Mouse (Mus musculus) left cerebral cortex, adult 2 months (tissue): Measurements from ENCODE around the gene Ifne. TPM values are rescaled to one million over a fixed set of nuclear protein-coding genes. Genes with fewer than 3 reads are reported as not detected.
"Not testable (repeated sequence)": the region's sequence is repeated elsewhere in the genome, so short reads cannot be mapped to it uniquely, and the experiment has no call there.

Source experiments
- DNase-seq, 2 experiments: peaks; one replicate each; pipeline ENCODE4 v3.0.0; 2021 to 2022; ENCODE audit warnings: low spot score in 2 of 2, mixed read lengths in 1 of 2; ENCODE audit errors: extremely low spot score in 1 of 2
- H3K27ac ChIP-seq: fragments of 200-600 bp; 2 replicates; pipeline ENCODE4 v1.8.1; 2022
- H3K4me3 ChIP-seq: fragments of 200-600 bp; 2 replicates; pipeline ENCODE4 v1.8.1; 2022
- CTCF ChIP-seq: fragments of 200-600 bp; IDR thresholded peaks from 2 replicates; pipeline ENCODE4 v1.8.1; 2022; ENCODE audit warnings: antibody characterized with exemption, mild to moderate bottlenecking, moderate library complexity
- intact Hi-C: fragments of 180-260 bp; cut with DNase I; formaldehyde crosslinking; loops from one replicate; pipeline ENCODE4 v1.15.1; 2025
- microRNA-seq, 2 experiments: library from miRNA; unstranded; fragments of <30 nt; microRNA quantifications; one replicate each; pipeline ENCODE4 v1.2.0; 2021
- total RNA-seq, 2 experiments: library from RNA; stranded (reverse); gene quantifications; 2 replicates each; pipeline ENCODE4 v1.2.3; 2021

Gene Ifne
- total RNA-seq, 2 experiments from 2014 or later, result not detected

GRCm38 (mm10) chr4:88865011-88865569 is 14.9 kb downstream of the Ifne start:
- no peak for DNase-seq
- Histone ChIP-seq H3K4me3 (no peak overlapping the region), H3K27ac (no peak overlapping the region)
- no peak for TF ChIP-seq CTCF
- intact Hi-C loops, result loop anchor here (5.0 kb wide), 1 partner anchor 662 kb away; no protein-coding TSS in a partner anchor

- no peak overlapping the region for H3K4me3 ChIP-seq
- intact Hi-C loops, result no loop called here
- no peak overlapping the region for H3K27ac ChIP-seq
- TF ChIP-seq CTCF, result no peak
- no peak for DNase-seq
Measured at GRCm38 (mm10) chr4:88864599-88864998, 15.4 kb downstream of the Ifne start.

DNA sequence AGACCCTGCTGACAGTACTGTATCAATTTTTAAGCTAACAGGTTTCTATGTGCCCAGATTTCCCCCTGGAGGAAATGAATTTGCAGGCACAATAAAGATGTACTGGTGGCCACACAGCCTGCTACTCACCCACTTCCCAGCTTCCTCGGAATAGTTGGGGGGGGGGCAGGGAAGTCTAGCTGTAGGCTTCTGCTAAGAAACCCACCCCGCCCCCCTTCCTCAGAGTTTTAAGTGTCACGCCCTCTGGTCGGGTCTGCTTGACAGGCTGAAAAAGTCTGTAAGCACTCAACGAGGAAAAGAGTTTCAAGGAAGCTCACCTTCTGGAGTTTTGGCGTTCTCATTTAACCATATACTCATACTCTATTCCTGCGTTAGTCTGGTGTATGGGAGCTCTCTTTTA is 16.7 kb downstream of the Ifne start:
- H3K4me3 ChIP-seq, result no peak overlapping the region
- no peak for TF ChIP-seq CTCF
- no peak for DNase-seq
- H3K27ac ChIP-seq, result no peak overlapping the region
- intact Hi-C loops, result no loop called here

DNA sequence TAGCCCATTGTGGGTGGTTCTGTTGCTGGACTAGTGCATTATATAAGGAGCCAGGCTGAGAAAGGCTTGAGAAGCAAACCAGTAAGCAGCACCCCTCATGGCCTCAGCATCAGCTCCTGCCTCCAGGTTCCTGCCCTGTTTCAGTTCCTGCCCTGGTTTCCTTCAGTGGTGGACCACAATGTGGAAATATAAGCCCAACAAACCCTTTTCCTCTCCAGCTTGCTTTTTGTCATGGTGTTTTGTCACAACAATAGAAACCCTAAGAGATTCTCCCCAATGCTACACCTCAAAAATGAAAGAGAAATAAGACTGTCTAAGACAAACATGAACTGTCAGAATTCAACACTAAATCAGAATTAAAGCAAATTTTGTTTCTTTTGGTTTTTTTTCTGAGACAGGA is 20.8 kb downstream of the Ifne start:
- intact Hi-C loops, result no loop called here

GRCm38 (mm10) chr4:88851026-88851763 is 28.8 kb downstream of the Ifne start:
- no peak overlapping the region for H3K4me3 ChIP-seq
- TF ChIP-seq CTCF, result no peak
- no peak overlapping the region for H3K27ac ChIP-seq
- intact Hi-C loops, result no loop called here
- no peak for DNase-seq

More for the DNA sequence above, 20.8 kb downstream of the Ifne start:
- Histone ChIP-seq H3K4me3 (no peak overlapping the region), H3K27ac (no peak overlapping the region)
- no peak for TF ChIP-seq CTCF
- DNase-seq, result no peak

- TF ChIP-seq CTCF, result no peak
- Histone ChIP-seq H3K27ac (no peak within 1 kb of the TSS), H3K4me3 (no peak within 1 kb of the TSS)
- DNase-seq, result no peak
- intact Hi-C loops, result no loop called here
Measured at GRCm38 (mm10) chr4:88849698-88850097, 30.3 kb downstream of the Ifne start, which contains the start of gene Ifna1. Gene Ifna1, plus strand, starts transcription at chr4:88850087.

- peak; percentile 51 for TF ChIP-seq CTCF
- Histone ChIP-seq H3K4me3 (no peak overlapping the region), H3K27ac (no peak overlapping the region)
- intact Hi-C loops, result no loop called here
- DNase-seq, result no peak
Measured at GRCm38 (mm10) chr4:88845334-88845733, 34.7 kb downstream of the Ifne start.

- H3K4me3 ChIP-seq, result no peak within 1 kb of the TSS
- H3K27ac ChIP-seq, result no peak within 1 kb of the TSS
- intact Hi-C loops, result no loop called here
- no peak for DNase-seq
- TF ChIP-seq CTCF, result no peak
Measured at GRCm38 (mm10) chr4:88841438-88841911, 38.5 kb downstream of the Ifne start, which contains the start of gene Ifna4. Gene Ifna4, plus strand, starts transcription at chr4:88841861.

- H3K27ac ChIP-seq, result no peak overlapping the region
Measured at GRCm38 (mm10) chr4:88840058-88840457, 39.9 kb downstream of the Ifne start.

DNA sequence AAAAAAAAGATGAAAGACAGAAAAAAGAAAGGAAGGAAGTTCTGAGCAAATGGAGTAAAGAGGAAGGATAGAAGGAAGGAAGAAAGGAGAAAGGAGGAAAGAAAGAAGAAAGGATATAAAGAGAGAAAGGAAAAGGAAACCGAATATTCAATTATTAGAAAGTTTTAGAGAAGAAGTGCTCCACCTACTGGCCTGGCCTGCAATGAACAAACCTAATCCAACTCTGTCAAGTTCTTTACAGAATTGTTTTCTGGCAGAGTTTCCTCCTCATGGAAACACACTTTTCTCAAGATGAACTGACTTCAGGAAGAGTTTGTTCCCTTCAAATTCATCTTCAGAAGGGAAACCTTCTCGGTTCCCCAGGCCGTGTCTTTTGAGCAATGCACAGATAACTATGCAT is 41.2 kb downstream of the Ifne start:
- Histone ChIP-seq H3K4me3 (no peak overlapping the region), H3K27ac (no peak overlapping the region)
- peak; percentile 77 for TF ChIP-seq CTCF
- no peak for DNase-seq
- intact Hi-C loops, result no loop called here

More at GRCm38 (mm10) chr4:88840058-88840457, 39.9 kb downstream of the Ifne start:
- no peak overlapping the region for H3K4me3 ChIP-seq
- TF ChIP-seq CTCF, result no peak
- intact Hi-C loops, result no loop called here
- DNase-seq, result no peak

DNA sequence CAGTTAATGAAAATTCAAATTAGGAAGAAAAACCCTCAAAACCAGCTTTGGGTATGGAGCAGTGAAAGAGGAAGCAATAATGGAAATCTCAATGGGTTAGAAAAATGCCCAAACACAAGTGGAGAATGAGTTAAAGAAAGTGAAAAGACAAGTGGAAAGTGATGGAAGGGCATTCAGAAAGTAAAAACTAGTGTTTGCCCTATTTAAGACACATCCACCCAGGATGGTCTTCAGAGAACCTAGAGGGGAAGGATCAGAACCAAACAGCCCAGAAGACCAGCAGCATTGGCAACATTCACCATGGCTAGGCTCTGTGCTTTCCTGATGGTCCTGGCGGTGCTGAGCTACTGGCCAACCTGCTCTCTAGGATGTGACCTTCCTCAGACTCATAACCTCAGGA is 44.8 kb downstream of the Ifne start, which contains the start of gene Ifna5:
Gene Ifna5 (plus strand): TSS at position 301 of the 400 bp plus-strand sequence.
- H3K4me3 ChIP-seq, DNase-seq, intact Hi-C loops, H3K27ac ChIP-seq: not testable (repeated sequence)

- TF ChIP-seq CTCF, result peak; percentile 81
- peak; percentile 20 to 36 for DNase-seq
- no peak overlapping the region for H3K4me3 ChIP-seq
- no peak overlapping the region for H3K27ac ChIP-seq
- intact Hi-C loops, result no loop called here
Measured at GRCm38 (mm10) chr4:88830523-88830922, 49.5 kb downstream of the Ifne start.

Small RNAs within 50 kb of the gene (microRNA-seq; reads per million reads assigned to microRNA genes)
- 184 to 1,953 reads per million in 2 experiments for gene Mir31

Other genes with a start within 250 kb of the Ifne start
- not detected for gene C87499, start 245.8 kb downstream of the Ifne start, total RNA-seq
- not detected for gene Ifna13, start 235.7 kb downstream of the Ifne start, total RNA-seq
- not detected for gene Ifna16, start 203.3 kb downstream of the Ifne start, total RNA-seq
- gene Ifna2, start 196.3 kb downstream of the Ifne start, total RNA-seq, result not detected
- gene Ifnab, start 188.8 kb downstream of the Ifne start, total RNA-seq, result not detected
- 1 to 10 TPM in 1 of 2 experiments, under 1 TPM in 1; 0.79 to 1.1 TPM for gene Gm26566, start 158.4 kb downstream of the Ifne start, total RNA-seq
- gene Klhl9, start 157.7 kb downstream of the Ifne start, total RNA-seq, result 10 to 100 TPM; 96.7 to 97.8 TPM
- gene Gm13271, start 125.3 kb downstream of the Ifne start, total RNA-seq, result not detected
- gene Gm13283, start 120.1 kb downstream of the Ifne start, total RNA-seq, result not detected
- gene Gm13290, start 106.4 kb downstream of the Ifne start, total RNA-seq, result not detected
- gene Gm13289, start 103.3 kb downstream of the Ifne start, total RNA-seq, result not detected
- not detected for gene Gm13272, start 100.4 kb downstream of the Ifne start, total RNA-seq
- gene Ifnz, start 98.1 kb downstream of the Ifne start, total RNA-seq, result not detected
- gene Gm13276, start 94.5 kb downstream of the Ifne start, total RNA-seq, result not detected
- gene Gm13277, start 91.6 kb downstream of the Ifne start, total RNA-seq, result not detected
- not detected for gene Gm13278, start 88.7 kb downstream of the Ifne start, total RNA-seq
- not detected for gene Gm13275, start 85.7 kb downstream of the Ifne start, total RNA-seq
- not detected for gene Gm13279, start 82.8 kb downstream of the Ifne start, total RNA-seq
- not detected for gene Gm13285, start 80.5 kb downstream of the Ifne start, total RNA-seq
- not detected for gene Gm13287, start 76.9 kb downstream of the Ifne start, total RNA-seq
- gene Gm13288, start 74.7 kb downstream of the Ifne start, total RNA-seq, result not detected
- gene Ifna7, start 64.0 kb downstream of the Ifne start, total RNA-seq, result not detected
- gene Ifna11, start 60.2 kb downstream of the Ifne start, total RNA-seq, result not detected
- gene Ifna6, start 52.8 kb downstream of the Ifne start, total RNA-seq, result not detected
- not detected for gene Ifna5, start 44.7 kb downstream of the Ifne start, total RNA-seq
- not detected for gene Ifna4, start 38.3 kb downstream of the Ifne start, total RNA-seq
- gene Ifna1, start 30.1 kb downstream of the Ifne start, total RNA-seq, result not detected